Mouse (Mus musculus): ENCODE results near the gene Adtrp. TPM values are rescaled to one million over a fixed set of nuclear protein-coding genes. Genes with fewer than 3 reads are reported as not detected.

The Adtrp gene
- not detected in 4 replicates for total RNA-seq (2023; ENCODE audit: inconsistent age)

GRCm38 (mm10) chr13:41847516-41848126 is at the start of gene Adtrp:
Adtrp (minus strand) TSS chr13:41847684.

Other genes starting within 250 kb of the Adtrp start
- gene Tmem170b, start 241.8 kb downstream of the Adtrp start, total RNA-seq (2023; ENCODE audit: inconsistent age), result 15.0 to 20.8 TPM (median 16.3 TPM) in 4 replicates
- 61.0 to 83.5 TPM (median 69.3 TPM) in 4 replicates for gene Hivep1, start 204.3 kb upstream of the Adtrp start, total RNA-seq (2023; ENCODE audit: inconsistent age)